Mouse (Mus musculus): ENCODE data around the gene Tubg1.
"Not testable (repeated sequence)": the region's sequence is repeated elsewhere in the genome, so short reads cannot be mapped to it uniquely, and the experiment has no call there.

The Tubg1 gene

DNA sequence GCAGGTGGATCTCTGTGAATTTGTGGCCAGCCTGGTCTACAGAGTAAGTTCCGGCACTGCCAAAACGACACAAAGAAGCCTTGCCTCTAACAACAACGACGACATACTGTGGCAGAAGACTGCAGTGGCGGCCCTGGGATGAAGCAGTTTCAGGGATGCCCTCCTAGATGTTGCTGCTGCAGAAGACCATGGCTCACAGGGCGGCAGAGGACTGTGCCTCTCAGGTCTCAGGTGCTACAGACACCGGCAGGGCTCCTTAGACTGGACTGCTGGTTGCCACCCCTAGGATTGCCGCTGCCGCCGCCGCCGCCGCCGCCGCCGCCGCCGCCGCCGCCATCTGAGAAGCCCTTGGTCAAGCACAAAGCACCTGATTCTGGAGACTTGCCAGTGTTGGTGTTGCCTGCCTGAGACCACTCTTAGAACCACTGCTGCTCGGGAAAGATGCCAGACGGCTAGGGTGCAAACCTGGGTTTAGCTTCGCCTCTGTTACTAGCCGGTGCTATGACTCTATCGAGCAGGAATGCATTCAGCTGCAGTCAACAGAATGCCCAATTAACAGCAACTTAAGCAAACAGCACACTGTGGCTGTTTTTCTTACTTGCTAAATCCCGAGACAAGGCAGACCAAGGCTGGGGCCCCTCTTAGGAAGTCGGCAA is 20.6 kb downstream of the Tubg1 start:
- no peak for DNase-seq (ENCODE audit: low spot score in 2 of 2)

DNA sequence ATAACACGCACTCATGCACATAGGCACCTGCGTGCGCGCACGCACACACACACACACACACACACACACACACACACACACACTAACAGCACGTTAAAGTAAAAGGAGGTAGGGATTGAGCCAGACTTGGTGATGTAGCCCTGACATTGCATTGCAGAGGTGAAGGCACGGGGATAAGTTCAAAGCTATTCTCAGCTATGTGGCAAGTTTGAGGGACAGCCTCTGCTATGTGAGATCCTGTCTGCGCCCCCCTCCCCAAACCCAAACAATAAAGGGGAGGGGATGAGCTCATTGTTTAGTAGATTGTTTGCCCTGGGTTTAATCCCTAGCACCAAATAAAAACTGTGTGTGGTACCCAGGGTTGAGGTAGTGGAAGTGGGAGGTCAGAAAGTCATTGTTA is 21.4 kb downstream of the Tubg1 start:
- DNase-seq (ENCODE audit: low spot score in 2 of 2), result no peak

DNA sequence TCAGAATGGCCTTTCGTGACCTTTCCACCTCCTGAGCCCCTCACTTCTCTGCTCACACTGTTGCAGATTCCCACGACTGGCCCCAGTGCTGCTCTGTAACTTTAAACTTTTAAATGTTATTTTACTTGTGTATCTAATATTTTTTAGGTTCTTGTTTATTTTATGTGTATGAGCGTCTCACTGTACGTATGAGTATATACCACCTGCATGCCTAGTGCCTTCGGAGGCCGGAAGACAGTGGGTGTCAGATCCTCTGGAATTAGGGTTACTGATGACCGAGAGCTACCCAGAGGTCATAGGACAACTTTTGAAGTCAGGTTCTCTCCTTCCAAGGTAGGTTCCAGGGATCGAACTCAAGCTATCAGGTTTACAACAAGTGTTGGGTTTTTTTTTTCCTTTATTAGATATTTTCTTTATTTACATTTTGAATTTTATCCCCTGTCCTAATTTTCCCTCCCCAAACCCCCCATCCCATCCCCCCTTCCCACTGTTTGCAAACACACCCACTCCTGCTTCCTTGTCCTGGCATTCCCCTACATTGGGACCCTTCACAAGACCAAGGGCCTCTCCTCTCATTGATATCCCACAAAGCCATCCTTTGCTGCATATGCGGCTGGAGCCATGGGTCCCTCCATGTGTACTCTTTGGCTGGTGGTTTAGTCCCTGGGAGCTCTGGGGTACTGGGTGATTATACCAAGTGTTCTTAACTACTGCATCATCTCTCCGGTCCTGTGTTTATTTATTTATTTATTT is 22.7 kb downstream of the Tubg1 start:
- DNase-seq (ENCODE audit: low spot score in 2 of 2), result no peak

DNA sequence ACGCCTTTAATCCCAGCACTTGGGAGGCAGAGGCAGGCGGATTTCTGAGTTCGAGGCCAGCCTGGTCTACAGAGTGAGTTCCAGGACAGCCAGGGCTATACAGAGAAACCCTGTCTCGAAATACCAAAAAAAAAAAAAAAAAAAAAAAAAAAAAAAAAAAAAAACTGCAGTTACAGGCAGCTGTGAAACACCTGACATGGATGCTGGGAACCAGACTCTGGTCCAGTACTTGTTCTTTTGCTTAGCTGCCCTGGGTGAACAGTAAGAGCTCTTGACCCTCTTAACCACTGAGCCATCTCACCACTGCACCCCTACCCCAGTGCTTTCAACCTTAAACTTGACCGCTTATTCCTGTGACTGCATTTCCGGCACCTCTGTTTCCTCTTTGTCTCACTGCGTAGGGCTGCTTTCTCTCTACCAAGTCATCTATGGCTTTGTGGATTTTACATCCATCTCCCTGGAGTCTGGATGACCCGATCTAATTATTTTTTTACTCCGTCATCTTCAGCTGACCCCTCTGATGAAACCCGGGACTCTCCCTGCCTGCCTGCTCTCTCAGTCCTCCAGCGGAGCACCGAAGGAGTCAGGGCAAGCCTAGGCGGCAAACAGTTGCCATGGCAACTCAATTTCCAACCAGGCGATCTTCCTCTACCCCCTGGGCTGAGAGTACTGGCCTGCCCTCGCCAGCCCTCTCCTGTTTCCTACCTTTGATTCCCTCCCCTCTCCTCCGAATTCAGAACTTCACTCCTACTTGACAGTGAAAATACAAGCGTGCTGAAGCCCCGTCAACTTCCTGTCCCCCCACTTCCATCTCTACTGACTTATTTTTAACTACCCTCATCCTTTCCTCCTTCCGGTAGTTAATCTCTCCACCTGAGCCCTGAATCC is 23.8 kb downstream of the Tubg1 start:
- peak in 1 of 2 experiments; percentile 50 for DNase-seq (ENCODE audit: low spot score in 2 of 2)

DNA sequence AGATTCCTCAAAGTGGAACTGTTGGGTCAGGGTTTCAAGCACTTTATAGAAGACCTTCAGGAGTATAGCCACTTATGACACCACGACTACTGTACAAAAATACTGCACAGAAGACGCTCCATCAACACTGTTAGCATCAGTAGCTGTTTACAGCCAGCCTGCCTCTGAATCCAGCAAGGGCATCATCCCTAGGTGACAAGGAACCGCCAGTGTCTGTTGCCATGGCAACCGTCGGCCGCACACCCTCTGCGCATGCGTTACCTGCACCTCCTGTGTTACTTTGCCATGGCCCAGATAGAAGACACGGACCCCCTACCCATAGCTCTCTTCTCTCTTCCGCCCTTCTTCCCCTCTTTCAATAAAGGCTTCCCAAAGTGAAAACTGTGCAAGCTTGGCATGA is 26.6 kb downstream of the Tubg1 start:
- DNase-seq (ENCODE audit: low spot score in 2 of 2), result peak in 1 of 2 experiments; percentile 62

DNA sequence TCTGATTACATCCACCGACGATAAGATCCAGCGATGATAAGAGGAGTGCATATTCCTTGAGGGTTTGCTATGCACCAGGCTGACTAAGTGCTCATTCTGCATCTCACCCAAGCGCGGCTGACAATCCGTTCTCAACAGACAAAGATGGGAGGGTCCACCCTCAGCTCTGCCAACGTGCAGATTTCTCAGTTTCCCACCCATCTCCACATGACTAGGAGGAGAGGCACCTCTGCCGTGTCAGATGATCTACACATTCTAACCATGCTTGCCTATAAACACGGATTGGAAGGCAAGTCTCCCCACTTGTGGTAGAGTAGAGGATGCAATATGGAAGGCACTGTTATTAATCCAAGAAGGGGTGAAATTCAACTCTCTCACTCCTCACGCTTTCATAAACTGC is 29.0 kb downstream of the Tubg1 start:
- DNase-seq (ENCODE audit: low spot score in 2 of 2), result no peak

DNA sequence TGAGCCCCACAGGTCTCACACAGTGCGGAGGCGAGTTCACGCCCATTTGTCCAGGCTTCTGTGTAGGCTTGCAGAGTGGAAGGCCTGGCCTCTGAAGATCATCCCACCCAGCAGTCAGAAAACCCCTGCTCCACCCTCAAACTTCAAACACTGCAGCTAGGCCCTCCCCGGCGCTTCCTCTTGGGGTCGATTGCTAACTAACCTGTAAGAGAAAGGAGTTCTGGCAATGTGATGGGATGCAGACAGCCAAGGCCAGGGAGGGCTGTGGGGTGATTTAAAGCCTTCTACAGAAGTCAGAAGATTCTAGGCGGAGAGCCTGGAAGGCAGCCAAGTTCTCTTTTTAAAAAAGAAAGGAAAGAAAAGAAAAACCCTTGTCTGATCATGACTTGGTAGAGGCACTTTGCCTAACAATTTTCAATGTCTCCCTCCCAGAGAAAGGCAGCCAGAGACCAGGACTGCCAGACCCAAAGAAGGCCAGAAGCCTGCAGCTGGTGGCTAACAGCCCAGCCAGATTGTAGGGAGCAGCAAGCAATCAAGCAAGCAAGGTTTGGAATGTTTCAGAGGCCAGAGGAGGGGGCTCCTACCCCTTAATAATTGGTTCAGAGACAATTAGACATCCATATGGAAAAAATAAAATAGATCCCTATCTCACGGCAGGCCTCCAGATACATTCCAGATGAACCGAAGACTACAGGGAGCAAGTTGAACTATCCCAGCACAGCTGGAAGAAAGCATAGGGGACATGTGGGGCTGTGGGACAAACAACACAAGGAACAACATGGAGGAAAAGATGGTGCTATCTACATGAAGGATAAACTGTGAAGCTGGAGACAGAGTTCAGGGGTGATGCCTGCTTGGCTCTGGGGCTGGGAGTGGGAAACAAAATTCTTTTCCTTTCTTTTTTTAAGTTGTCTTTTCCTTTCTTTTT is 29.7 kb downstream of the Tubg1 start:
- DNase-seq (ENCODE audit: low spot score in 2 of 2), result no peak

DNA sequence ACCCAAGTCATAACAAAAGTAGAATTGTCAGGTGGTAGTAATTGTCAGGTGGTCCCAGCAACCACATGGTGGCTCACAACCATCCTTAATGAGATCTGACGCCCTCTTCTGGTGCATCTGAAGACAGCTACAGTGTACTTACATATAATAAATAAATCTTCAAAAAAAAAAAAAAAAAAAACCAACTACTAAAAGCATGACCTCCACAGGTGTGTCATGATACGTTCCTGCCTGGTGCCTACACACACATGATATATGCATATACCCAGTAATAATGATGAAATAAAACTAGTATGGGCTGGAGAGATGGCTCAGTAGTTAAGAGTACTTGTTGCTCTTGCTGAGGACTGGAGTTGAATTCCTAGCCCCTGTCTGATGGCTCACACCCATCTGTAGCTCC is 31.3 kb downstream of the Tubg1 start:
- no peak for DNase-seq (ENCODE audit: low spot score in 2 of 2)

DNA sequence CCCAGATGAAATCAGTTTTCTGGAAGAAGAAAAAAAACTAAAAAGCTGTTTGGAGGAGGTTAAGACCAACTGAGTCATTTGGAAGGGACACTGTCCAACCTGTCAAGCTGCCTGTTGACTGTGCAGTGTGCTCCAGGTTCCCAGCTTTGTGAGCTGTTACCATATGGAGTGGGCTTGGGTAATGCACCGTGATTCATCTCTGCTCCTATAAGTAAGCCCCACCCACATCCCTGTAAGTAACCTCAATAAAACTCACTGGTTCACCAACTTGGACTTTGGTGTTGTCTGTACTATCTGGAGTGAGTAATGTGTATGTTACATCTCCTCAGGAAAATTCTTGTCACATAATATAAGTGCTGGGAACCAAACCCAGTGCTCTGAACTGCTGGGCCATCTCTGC is 33.1 kb downstream of the Tubg1 start:
- DNase-seq (ENCODE audit: low spot score in 2 of 2), result no peak

DNA sequence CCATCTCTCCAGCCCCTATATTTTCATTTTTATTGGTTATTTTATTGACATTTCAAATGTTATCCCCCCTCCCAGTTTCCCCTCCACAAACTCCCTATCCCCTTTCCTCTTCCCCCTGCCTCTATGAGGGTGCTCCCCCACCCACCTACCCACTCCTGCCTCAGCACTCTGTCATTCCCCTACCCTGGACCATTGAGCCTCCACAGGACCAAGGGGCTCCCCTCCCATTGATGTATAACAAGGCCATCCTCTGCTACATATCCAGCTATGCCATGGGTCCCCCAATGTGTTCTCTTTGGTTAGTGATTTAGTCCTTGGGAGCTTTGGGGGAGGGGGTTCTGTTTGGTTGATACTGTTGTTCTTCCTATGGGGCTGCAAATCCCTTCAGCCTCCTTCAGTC is 34.9 kb downstream of the Tubg1 start:
- DNase-seq (ENCODE audit: low spot score in 2 of 2), result no peak

DNA sequence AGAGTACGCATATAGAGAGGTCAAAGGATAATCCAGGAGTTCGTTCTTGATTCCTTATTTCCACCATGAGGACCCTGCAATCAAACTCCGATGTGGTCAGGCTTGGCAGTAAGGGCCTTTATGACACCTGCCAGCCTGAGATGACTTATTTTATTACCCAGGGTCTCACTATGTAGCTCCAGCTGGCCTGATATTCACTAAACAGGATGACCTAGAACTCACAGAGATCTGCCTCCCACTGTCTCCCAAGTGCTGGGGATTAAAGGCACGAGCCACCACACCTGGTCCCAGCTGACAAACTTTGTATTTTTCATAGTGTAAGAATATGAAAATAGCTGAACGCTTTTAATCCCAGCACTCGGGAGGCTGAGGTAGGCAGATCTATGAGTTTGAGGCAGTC is 35.4 kb downstream of the Tubg1 start:
- no peak for DNase-seq (ENCODE audit: low spot score in 2 of 2)

DNA sequence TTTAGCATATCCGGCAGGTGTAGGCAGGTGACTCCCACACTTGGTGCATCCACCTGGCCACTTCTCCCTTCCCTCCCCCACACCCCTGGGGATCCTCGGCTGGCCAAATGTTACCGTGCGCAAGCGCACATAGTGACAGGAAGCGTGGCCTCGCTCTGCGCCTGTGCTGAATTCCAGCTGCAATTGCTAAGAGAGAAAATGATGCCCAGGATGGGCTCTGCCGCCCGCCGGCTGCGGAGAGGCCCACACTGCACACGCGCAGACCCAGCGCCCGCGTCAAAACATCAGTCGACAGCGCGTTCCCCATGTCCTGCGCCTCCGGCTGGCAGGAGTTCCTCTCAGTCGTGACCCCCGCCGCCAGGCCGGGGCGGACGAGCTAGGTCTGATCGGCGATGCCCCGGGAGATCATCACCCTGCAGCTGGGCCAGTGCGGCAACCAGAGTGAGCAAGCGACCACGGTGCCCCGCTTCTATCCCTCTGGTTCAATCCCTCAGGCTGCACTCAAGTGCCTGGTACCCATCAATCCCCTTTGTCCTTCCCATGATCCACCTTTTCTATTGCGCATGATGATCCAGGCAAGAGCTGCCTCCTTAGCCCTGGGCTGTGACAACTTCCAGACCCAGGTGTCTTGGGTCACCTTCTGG is 36.1 kb downstream of the Tubg1 start, which contains the start of gene Tubg2:
Tubg2 (plus strand) TSS at position 180 of the 644 bp plus-strand sequence.
- DNase-seq (ENCODE audit: low spot score in 2 of 2), result peak; percentile 54 to 56

DNA sequence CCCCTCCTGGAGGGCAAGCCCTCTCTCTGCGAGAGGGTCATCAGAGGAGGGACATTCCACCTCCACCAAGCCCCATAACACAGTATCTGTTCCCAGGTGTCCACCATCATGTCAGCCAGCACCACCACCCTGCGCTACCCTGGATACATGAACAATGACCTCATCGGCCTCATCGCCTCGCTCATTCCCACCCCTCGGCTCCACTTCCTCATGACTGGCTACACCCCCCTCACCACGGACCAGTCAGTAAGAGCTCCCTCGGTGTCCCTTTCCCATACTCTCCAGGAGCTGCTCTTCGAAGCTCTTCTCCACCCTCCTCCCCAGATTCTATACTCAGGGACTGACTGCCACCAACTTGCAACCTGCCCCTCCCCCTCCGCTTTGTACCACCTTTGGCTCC is 40.4 kb downstream of the Tubg1 start:
- not testable (repeated sequence) for DNase-seq (ENCODE audit: low spot score in 2 of 2)

DNA sequence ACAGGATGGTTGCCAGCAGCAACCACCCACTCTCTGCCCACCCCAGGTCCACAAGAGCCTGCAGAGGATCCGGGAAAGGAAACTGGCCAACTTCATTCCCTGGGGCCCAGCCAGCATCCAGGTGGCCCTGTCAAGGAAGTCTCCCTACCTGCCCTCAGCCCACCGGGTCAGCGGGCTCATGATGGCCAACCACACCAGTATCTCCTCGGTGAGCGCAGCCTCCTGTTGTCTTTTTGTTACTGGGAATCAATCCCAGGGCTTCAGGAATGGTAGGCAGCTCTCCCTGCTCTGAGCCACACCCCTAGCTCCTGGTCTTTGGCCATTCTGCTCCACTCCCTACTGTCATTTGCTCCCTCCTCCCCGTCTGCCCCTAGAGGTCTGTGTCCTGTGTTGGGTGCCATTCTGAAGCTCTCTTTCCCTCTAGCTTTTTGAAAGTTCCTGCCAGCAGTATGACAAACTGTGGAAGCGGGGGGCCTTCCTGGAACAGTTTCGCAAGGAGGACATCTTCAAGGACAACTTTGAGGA is 41.3 kb downstream of the Tubg1 start:
- DNase-seq (ENCODE audit: low spot score in 2 of 2), result not testable (repeated sequence)

DNA sequence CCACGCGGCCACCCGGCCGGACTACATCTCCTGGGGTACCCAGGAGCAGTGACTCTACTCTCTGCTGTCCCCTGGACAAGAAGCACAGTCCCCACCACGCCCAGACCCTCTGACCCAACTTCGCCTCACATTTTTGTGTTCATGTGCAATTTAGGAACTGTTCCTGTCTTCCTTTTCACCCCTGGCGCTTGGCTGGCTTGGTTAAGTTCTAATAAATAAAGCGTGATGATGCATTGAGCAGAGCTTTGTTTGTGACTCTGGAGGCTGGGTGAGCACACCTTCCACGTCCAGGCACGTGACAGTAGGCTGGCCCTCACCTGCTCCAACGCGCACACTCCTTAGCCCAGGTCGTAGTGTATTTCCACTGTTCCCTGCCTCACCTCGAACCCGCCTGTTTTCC is 41.8 kb downstream of the Tubg1 start:
- DNase-seq (ENCODE audit: low spot score in 2 of 2), result no peak

DNA sequence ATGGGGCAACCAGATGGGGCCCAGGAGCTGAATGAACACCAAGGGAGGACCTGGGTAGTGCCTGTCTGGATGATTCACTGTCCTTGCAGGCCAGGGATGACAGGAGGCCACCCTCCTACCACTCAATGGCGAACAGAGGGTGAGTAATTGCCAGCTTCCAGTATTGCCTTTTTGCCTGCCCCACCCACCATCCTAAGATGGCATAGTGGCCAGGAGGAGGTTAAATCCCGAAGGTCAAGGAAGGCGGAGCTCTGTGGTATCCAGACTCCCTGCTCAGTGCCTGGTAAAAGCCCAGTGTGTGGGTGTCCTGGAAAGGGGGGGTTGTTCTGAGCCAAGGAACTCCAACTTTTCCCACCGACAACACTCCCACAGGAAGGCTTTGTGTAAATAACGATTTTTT is 42.6 kb downstream of the Tubg1 start:
- DNase-seq (ENCODE audit: low spot score in 2 of 2), result no peak

DNA sequence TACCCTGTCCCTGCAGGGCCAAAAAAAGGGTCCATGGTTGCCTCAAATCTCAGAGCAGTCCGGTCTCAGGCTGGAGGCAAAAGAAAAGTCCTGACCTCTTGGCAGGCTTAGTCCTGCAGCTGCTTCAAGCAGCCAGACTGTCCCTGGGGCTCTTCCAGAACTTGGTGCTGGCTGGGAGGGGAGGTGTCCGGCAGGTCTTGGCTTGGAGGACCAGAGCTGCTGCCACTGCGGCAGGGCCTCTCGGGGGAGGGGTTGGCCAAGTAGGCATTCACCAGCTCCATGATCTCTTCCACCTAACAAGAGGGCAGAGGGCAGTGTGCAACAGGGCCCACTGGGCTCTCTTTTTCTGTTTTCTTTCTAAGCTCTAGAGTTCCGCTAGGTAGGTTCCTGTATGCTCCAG is 43.0 kb downstream of the Tubg1 start:
- DNase-seq (ENCODE audit: low spot score in 2 of 2), result no peak

DNA sequence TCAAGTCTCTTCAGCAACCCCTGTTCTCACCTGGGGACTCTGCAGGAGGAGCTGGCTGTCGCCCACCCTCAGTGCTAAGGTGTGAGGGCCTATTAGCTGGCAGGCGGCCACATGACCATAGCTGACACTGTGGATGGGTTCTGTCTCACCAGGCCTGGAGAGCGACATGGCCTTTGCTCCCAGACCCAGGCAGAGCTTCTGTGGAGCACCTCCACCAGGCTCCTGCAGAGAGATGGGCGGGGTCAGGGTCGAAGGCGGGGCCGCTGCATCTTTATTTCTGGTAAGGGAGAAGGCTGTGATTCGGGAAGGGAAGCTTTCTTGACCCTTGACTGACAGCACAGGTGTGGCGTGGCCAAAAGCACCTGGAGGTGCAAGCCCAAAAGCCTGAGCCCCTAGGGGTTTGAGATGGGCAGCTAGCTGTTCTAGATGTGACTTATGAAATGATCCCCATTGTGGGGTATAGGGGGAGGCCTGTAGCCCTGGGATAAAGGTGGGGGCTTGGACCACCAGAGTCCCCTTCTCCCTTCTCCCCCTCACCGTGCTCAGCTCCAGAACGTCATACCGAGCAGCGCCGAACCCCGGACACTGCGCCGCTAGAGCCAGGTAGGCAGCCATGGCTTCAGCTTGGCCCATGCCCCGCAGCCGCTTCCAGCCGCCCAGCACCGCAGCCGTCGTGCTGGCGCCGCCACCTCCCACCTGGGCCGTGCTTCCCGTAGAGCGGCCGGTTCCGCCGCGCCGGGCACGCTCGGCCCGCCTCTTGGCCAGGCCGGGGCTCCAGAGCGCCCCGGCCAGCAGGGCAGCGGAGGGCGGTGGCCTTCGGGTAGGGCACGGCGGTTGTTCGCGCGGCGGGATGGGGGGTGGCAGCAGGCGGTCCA is 44.0 kb downstream of the Tubg1 start:
- no peak for DNase-seq (ENCODE audit: low spot score in 2 of 2)

DNA sequence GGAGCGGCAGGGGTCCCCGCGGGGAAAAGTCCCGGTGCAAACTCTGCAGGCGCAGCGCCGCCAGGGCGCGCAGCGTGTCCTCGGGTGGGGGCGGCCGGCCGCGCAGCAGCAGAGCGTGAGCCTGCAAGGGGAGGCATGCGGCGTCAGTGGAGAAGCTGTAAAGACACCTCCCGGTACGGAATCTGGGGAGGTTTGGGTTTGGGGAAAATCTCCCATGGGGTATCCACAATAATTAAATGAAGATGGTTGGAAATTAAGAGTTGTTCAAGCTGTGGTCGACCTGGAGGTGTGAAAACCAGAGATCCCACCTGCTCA is 44.6 kb downstream of the Tubg1 start:
- no peak for DNase-seq (ENCODE audit: low spot score in 2 of 2)
